Mouse (Mus musculus): Measurements from ENCODE around the gene Lmo2. TPM values are rescaled to one million over a fixed set of nuclear protein-coding genes. Genes with fewer than 3 reads are reported as not detected.
A peak's percentile ranks its signal among the peaks of the same experiment; 100 is the strongest.

The Lmo2 gene
- polyA plus RNA-seq, 1 experiment, result 281 TPM

GRCm38 (mm10) chr2:104027458-104028138 is 69.8 kb downstream of the Lmo2 start, which contains the start of gene Fbxo3:
Gene Fbxo3, plus strand, starts transcription at chr2:104027721.
- TF ChIP-seq CTCF (IDR thresholded peaks at IDR 0.05; ENCODE audit: low read depth, low read length), result peak; percentile 23; the same call in 1 of the 2 replicates
- TF ChIP-seq POLR2A (IDR thresholded peaks at IDR 0.05; ENCODE audit: borderline replicate concordance, low read depth, low read length), result 0 out of 2 replicates have a peak, but pooled peaks have one; percentile 39
- H3K4me3 ChIP-seq (ENCODE audit: insufficient read depth, low read length), result peak within 1 kb of the TSS; percentile 94
- H3K4me1 ChIP-seq (ENCODE audit: control insufficient read depth, insufficient read depth, low read length), result peaks cover 5% of the 10 kb centered on the region
- H3K27ac ChIP-seq (ENCODE audit: insufficient read depth, low read depth, low read length), result peak within 1 kb of the TSS; percentile 29

GRCm38 (mm10) chr2:104028139-104028723 is 70.4 kb downstream of the Lmo2 start, which contains the start of gene 4931422A03Rik:
Gene 4931422A03Rik, minus strand, starts transcription at chr2:104028361.
- peak within 1 kb of the TSS; percentile 29 for H3K27ac ChIP-seq (ENCODE audit: insufficient read depth, low read depth, low read length)
- H3K4me1 ChIP-seq (ENCODE audit: control insufficient read depth, insufficient read depth, low read length), result peaks cover 5% of the 10 kb centered on the region
- peak within 1 kb of the TSS; percentile 94 for H3K4me3 ChIP-seq (ENCODE audit: insufficient read depth, low read length)
- no peak for TF ChIP-seq CTCF (IDR thresholded peaks at IDR 0.05; ENCODE audit: low read depth, low read length)
- no peak for TF ChIP-seq POLR2A (IDR thresholded peaks at IDR 0.05; ENCODE audit: borderline replicate concordance, low read depth, low read length)

- peaks cover 5% of the 10 kb centered on the region for H3K4me1 ChIP-seq (ENCODE audit: control insufficient read depth, insufficient read depth, low read length)
- TF ChIP-seq POLR2A (IDR thresholded peaks at IDR 0.05; ENCODE audit: borderline replicate concordance, low read depth, low read length) (no peak), CTCF (IDR thresholded peaks at IDR 0.05; ENCODE audit: low read depth, low read length) (no peak)
- H3K27ac ChIP-seq (ENCODE audit: insufficient read depth, low read depth, low read length), result no peak overlapping the region
- H3K4me3 ChIP-seq (ENCODE audit: insufficient read depth, low read length), result peak overlapping the region; percentile 94
These were observed 71.3 kb downstream of the Lmo2 start for GRCm38 (mm10) chr2:104029074-104029473.

DNA sequence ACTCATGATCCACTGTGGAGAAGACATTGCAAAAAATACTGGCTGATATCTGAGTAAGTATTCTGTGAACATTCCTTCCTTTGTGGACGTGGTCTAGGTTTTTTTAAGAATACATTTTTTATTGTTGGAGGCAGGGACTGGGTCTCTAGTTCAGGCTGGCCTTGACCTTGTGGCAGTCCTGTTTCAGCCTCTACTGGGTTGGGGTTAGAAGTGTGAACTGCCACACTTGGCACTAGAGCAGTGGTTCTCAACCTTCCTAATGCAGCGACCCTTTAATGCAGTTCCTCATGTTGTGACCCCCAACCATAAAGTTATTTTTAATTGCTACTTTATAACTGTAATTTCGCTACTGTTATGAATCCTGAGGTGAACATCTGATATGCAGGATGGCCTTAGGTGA is 72.6 kb downstream of the Lmo2 start:
- H3K4me3 ChIP-seq (ENCODE audit: insufficient read depth, low read length), result no peak overlapping the region
- peaks cover 5% of the 10 kb centered on the region for H3K4me1 ChIP-seq (ENCODE audit: control insufficient read depth, insufficient read depth, low read length)
- no peak overlapping the region for H3K27ac ChIP-seq (ENCODE audit: insufficient read depth, low read depth, low read length)
- no peak for TF ChIP-seq POLR2A (IDR thresholded peaks at IDR 0.05; ENCODE audit: borderline replicate concordance, low read depth, low read length)
- no peak for TF ChIP-seq CTCF (IDR thresholded peaks at IDR 0.05; ENCODE audit: low read depth, low read length)

Other genes starting within 250 kb of the Lmo2 start
- 8.7 and 12.0 TPM in 2 replicates for gene Nat10, start 196.7 kb upstream of the Lmo2 start, polyA plus RNA-seq (2012; ENCODE audit: insufficient read depth, insufficient read length, missing spikeins)
- gene Caprin1, start 160.3 kb upstream of the Lmo2 start, polyA plus RNA-seq (2012; ENCODE audit: insufficient read depth, insufficient read length, missing spikeins), result 183 and 206 TPM in 2 replicates
- 43.2 and 44.3 TPM in 2 replicates for gene Fbxo3, start 69.7 kb downstream of the Lmo2 start, polyA plus RNA-seq (2012; ENCODE audit: insufficient read depth, insufficient read length, missing spikeins)
- gene 4931422A03Rik, start 70.4 kb downstream of the Lmo2 start, polyA plus RNA-seq (2012; ENCODE audit: insufficient read depth, insufficient read length, missing spikeins), result not detected in 2 replicates
- gene Gm10912, start 107.8 kb downstream of the Lmo2 start, polyA plus RNA-seq (2012; ENCODE audit: insufficient read depth, insufficient read length, missing spikeins), result 0.66 TPM in 1 of 2 replicates, not detected in the other
- gene Gm10799, start 110.6 kb downstream of the Lmo2 start, polyA plus RNA-seq (2012; ENCODE audit: insufficient read depth, insufficient read length, missing spikeins), result not detected in 2 replicates
- 1.9 and 2.1 TPM in 2 replicates for gene Cd59b, start 111.9 kb downstream of the Lmo2 start, polyA plus RNA-seq (2012; ENCODE audit: insufficient read depth, insufficient read length, missing spikeins)
- 16.3 and 17.4 TPM in 2 replicates for gene Cd59a, start 137.8 kb downstream of the Lmo2 start, polyA plus RNA-seq (2012; ENCODE audit: insufficient read depth, insufficient read length, missing spikeins)
- gene A930018P22Rik, start 164.8 kb downstream of the Lmo2 start, polyA plus RNA-seq (2012; ENCODE audit: insufficient read depth, insufficient read length, missing spikeins), result not detected in 2 replicates

All from bone marrow macrophage, adult 2 months (primary cell).